Mouse (Mus musculus) hindbrain, embryonic 10.5 days (tissue): Measurements from ENCODE around the gene Ffar3. TPM values are rescaled to one million over a fixed set of nuclear protein-coding genes. Genes with fewer than 3 reads are reported as not detected.
"Not testable (repeated sequence)": the region's sequence is repeated elsewhere in the genome, so short reads cannot be mapped to it uniquely, and the experiment has no call there.

Experiments
- DNase-seq: peaks from one replicate; pipeline ENCODE4 v3.0.0-alpha.2; 2017; ENCODE audit warnings: low spot score
- H3K27ac ChIP-seq: fragments of 300-500 bp; sonication (generic); 2 replicates; pipeline ENCODE4 v1.5.1; 2016; ENCODE audit warnings: mild to moderate bottlenecking, moderate library complexity
- H3K27me3 ChIP-seq: fragments of 300-500 bp; sonication (generic); 2 replicates; pipeline ENCODE4 v1.6.1; 2016; ENCODE audit warnings: mild to moderate bottlenecking; ENCODE audit not compliant: poor library complexity, insufficient read depth, severe bottlenecking
- H3K36me3 ChIP-seq: fragments of 300-500 bp; sonication (generic); 2 replicates; pipeline ENCODE4 v1.6.1; 2016; ENCODE audit warnings: mild to moderate bottlenecking, moderate library complexity
- H3K4me1 ChIP-seq: fragments of 300-500 bp; sonication (generic); replicated peaks from 2 replicates; pipeline ENCODE4 v1.6.1; 2016; ENCODE audit warnings: mild to moderate bottlenecking
- H3K4me3 ChIP-seq: fragments of 300-500 bp; sonication (generic); 2 replicates; pipeline ENCODE4 v1.5.1; 2016; ENCODE audit warnings: mild to moderate bottlenecking, moderate library complexity
- H3K9me3 ChIP-seq: fragments of 300-500 bp; sonication (generic); 2 replicates; pipeline ENCODE4 v1.6.1; 2016; ENCODE audit warnings: mild to moderate bottlenecking, moderate library complexity
- WGBS: fragments of 180-500 bp; shearing (Covaris S2); methylation state at CpG from one replicate; pipeline ENCODE4 v1.1.7; 2016; 5-methylcytosine and 5-hydroxymethylcytosine counted together
- polyA plus RNA-seq: library from polyadenylated mRNA; unstranded; fragments of >200 nt; fragmentation: Nextera tagmentation; extraction: Ambion mirVana; gene quantifications from 2 replicates; pipeline ENCODE4 v1.2.1, GENCODE M21; 2016

Gene Ffar3
- polyA plus RNA-seq, 1 experiment from 2014 or later = not detected

DNA sequence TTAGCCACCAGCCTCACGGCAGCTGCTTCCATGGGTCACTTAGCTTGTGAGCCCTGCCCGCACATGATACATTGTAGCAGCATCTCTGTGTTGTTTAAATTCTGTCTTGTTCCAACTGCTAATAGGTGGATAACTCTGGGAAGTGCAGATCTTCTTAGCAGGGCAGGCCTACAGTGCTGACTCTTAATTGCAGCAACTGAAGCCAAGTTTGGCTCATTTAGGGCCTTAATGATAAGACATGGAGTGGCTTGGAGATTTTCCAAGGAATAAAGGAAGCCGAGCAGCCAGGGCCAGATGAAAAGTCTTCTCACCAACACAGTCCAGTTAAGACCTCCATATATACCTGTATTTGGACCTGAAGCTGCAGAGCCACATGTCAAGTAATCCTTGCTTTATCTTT, 15.7 kb downstream of the Ffar3 start:
- DNase-seq = no peak
- WGBS = 84% methylated on average over 3 of the region's 3 CpGs
- H3K27ac ChIP-seq = no peak overlapping the region
- H3K4me3 ChIP-seq = no peak overlapping the region
- H3K4me1 ChIP-seq = no peaks in the 10 kb centered on the region
- H3K36me3 ChIP-seq = no peaks in the 10 kb centered on the region
- H3K9me3 ChIP-seq = no peaks in the 10 kb centered on the region
- no peaks in the 10 kb centered on the region for H3K27me3 ChIP-seq

DNA sequence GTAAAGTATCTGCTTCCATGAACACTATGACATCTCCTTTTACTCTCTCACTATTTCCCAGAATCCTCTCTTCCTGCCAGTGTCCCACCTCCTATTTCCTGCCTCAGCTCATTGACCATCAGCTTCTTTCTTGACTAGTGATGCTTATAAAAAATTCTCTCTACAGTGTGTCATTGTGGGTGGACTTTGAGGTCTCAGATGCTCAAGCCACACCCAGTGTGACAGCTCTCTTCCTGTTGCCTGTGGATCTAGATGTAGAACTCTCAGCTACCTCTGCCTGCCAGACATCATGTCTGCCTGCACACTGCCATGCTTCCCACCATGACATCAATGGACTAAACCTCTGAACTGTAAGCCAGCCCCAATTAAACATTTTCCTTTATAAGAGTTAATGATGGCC, 18.7 kb downstream of the Ffar3 start:
- Histone ChIP-seq H3K27me3 (no peaks in the 10 kb centered on the region), H3K4me3 (no peak overlapping the region), H3K4me1 (no peaks in the 10 kb centered on the region; the same call in 1 of the 2 replicates), H3K9me3 (no peaks in the 10 kb centered on the region), H3K36me3 (no peaks in the 10 kb centered on the region), H3K27ac (no peak overlapping the region)
- DNase-seq = no peak

DNA sequence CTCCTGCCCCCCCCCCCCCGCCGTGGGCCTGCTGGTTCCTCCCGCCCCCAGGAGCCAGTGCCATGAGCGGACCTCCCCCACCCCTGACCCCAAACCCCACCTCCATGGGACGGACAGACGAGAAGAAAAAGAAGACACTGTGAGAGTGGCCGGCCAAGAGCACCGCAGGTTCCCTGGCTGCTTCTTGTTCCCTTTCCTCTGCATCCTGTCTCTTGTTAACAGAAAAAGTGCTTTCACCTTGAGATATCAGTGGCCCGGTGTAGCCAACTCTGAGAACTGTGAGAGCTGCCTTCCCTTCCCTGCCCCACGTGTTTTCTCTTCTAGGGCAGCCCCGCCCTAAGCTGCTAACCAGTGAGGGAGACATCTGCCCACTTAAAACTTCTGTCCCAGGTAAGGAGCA, 23.3 kb downstream of the Ffar3 start:
- WGBS = 43% methylated on average over 9 of the region's 11 CpGs
- H3K9me3 ChIP-seq, H3K36me3 ChIP-seq, H3K27me3 ChIP-seq, H3K4me1 ChIP-seq, H3K27ac ChIP-seq, DNase-seq, H3K4me3 ChIP-seq: not testable (repeated sequence)

DNA sequence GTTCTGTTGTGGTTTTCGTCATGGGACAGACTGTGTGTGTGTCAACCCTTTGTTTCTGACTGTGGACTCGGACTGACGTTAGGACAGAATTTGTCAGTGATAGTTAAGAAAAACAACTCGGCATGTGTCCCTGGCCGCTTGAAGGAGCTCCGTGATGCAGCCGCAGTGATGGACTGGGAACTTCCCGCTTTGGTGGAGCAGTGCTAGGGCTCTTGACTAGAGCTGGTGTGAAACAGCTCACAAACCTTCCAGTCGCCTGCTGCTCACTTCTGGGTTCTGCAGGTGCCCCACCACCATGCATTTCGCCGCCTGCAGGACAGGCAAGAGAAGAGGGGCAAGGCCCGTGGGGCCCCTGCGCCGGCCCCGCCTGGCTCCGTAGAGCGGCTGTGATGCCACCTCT, 23.7 kb downstream of the Ffar3 start:
- Histone ChIP-seq H3K4me3 (no peak overlapping the region), H3K9me3 (no peaks in the 10 kb centered on the region), H3K36me3 (no peaks in the 10 kb centered on the region), H3K27ac (no peak overlapping the region), H3K4me1 (no peaks in the 10 kb centered on the region; the same call in 1 of the 2 replicates), H3K27me3 (no peaks in the 10 kb centered on the region)
- DNase-seq = no peak
- WGBS = 72% methylated on average over 17 of the region's 17 CpGs

DNA sequence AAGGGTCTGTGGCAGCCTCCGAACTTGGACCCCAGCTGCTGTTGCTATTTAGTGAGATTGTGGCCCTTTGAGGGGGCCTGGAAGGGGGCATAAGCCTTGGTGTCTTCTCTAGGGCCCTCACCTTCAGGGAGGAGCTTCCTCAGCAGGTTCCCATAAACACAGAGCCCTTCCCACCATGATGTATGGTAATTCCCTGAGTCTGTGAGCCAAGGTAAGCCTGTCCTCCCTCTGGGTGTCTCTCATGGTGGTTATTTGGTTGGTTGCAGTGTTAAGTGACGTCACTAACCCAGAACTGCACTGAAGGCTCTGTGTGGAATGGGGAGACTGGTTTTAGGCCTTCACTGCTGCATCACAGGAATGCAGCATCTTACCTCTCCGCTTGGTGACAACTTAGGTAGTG, 26.6 kb downstream of the Ffar3 start:
- Histone ChIP-seq H3K4me3 (no peak overlapping the region), H3K27ac (no peak overlapping the region), H3K27me3 (no peaks in the 10 kb centered on the region), H3K36me3 (no peaks in the 10 kb centered on the region), H3K9me3 (no peaks in the 10 kb centered on the region), H3K4me1 (no peaks in the 10 kb centered on the region; the same call in 1 of the 2 replicates)
- WGBS = 70% methylated on average over 3 of the region's 3 CpGs
- DNase-seq = no peak

DNA sequence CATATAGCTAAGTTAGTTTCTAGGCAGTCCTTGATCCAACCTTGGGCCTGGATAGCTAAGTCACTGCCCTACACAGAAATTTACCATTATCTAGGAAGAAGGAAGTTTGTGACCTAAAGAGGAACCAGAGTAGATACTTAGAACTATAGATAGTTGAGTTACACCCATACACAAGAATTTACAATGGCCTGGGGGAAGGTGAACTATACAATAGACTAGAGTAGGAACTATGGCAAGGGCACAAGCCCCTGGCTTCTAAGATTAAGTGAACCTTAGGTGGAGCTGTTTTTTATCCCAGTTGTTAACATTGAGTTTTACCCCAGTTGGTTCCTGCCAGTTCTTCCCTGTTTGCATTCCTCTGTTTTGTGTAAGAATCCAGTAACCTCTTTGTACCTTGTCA, 27.1 kb downstream of the Ffar3 start:
- H3K4me1 ChIP-seq, DNase-seq, H3K27me3 ChIP-seq, H3K4me3 ChIP-seq, H3K36me3 ChIP-seq, H3K27ac ChIP-seq, H3K9me3 ChIP-seq: not testable (repeated sequence)

DNA sequence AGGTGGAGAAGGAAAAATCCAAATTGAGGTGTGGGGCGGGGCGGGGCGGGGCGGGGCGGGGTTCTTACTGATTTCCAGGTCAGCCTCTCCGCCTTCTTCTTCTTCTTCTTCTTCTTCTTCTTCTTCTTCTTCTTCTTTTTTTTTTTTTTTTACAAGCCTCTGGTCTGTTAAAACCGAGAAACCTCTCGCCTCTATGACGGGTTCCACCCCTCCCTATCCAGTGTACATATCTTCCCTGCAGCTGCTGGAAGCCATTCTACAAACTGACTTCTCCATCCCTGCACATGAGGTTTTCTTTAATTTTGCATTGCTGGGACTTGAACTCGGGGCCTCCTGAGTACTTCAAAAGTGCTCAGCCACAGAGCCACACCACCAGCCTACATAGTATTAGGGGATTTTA, 29.3 kb downstream of the Ffar3 start:
- Histone ChIP-seq H3K27ac (no peak overlapping the region), H3K27me3 (no peaks in the 10 kb centered on the region), H3K4me1 (no peaks in the 10 kb centered on the region), H3K9me3 (no peaks in the 10 kb centered on the region), H3K4me3 (no peak overlapping the region), H3K36me3 (no peaks in the 10 kb centered on the region)
- no peak for DNase-seq
- 89% methylated on average over 10 of the region's 10 CpGs for WGBS

DNA sequence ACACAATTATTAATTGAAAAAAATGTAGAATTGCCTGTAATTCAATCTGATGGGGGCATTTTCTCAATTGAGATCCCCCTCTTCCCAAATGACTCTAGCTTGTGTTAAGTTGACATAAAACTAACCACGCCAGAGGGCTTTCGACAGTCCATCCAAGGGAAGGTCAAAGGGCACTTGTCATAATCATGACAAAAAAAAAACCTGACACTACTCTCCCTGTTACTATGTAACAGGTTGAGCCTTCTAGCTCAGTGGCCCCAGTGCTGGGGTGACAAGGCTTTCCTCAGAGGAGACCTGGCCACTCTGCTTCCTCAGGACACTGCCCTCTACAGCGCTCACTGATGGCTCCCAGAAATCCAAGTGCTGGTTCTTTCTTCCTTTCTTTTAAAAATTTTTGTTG, 31.7 kb downstream of the Ffar3 start:
- H3K27me3 ChIP-seq = no peaks in the 10 kb centered on the region
- no peaks in the 10 kb centered on the region for H3K9me3 ChIP-seq
- no peaks in the 10 kb centered on the region for H3K36me3 ChIP-seq
- no peak for DNase-seq
- no peak overlapping the region for H3K27ac ChIP-seq
- no peaks in the 10 kb centered on the region for H3K4me1 ChIP-seq
- H3K4me3 ChIP-seq = no peak overlapping the region
- 91% methylated on average over 3 of the region's 3 CpGs for WGBS

DNA sequence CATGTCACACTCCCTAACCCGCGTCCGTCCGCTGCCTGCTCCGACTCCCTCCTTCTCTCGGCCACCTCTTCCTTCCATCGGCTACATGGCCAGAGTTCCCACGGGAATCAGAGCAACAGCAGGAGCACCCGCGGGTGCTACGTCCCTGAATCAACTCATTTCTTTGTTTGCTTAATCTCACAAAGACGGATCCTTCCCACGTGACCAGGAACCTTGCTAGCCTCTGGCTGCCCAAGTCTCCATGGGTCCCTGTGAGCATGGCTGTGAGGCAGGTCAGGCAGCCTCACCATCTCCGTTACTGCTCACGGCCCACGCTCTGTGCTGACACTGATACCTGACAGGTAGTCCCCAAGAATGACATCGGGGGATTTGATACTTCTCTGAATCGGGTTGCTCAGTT, 32.3 kb downstream of the Ffar3 start, which contains the start of gene Ffar2:
Gene Ffar2 (minus strand): TSS at position 101 of the 400 bp plus-strand sequence.
- H3K4me1 ChIP-seq = no peaks in the 10 kb centered on the region
- H3K36me3 ChIP-seq = no peaks in the 10 kb centered on the region
- DNase-seq = no peak
- H3K27me3 ChIP-seq = no peaks in the 10 kb centered on the region
- H3K27ac ChIP-seq = no peak within 1 kb of the TSS
- WGBS = 91% methylated on average over 18 of the region's 18 CpGs
- H3K9me3 ChIP-seq = no peaks in the 10 kb centered on the region
- no peak within 1 kb of the TSS for H3K4me3 ChIP-seq

DNA sequence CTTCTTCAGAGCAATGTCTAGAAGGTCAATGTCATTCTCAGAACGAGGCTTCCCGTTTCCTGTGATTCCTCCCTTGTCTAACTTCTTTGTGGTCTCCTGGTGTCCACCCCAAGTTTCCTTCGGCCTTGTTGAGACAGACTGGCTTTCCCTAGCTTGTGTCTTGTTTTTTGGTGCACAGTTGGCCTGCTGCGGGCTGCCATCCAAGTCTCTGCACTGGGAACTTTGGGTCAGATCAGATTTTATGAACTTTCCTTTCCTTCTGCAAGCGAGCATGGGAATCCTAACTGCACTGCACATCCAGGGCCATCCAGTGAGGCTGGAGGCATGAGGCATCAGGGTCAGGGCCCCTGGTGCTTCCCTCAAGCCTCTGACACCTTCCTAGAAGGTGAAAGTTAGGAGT, 34.4 kb downstream of the Ffar3 start:
- Histone ChIP-seq H3K9me3 (no peaks in the 10 kb centered on the region), H3K27ac (no peak overlapping the region), H3K36me3 (no peaks in the 10 kb centered on the region), H3K27me3 (no peaks in the 10 kb centered on the region), H3K4me3 (no peak overlapping the region), H3K4me1 (no peaks in the 10 kb centered on the region)
- DNase-seq = no peak
- 80% methylated on average over 5 of the region's 5 CpGs for WGBS

DNA sequence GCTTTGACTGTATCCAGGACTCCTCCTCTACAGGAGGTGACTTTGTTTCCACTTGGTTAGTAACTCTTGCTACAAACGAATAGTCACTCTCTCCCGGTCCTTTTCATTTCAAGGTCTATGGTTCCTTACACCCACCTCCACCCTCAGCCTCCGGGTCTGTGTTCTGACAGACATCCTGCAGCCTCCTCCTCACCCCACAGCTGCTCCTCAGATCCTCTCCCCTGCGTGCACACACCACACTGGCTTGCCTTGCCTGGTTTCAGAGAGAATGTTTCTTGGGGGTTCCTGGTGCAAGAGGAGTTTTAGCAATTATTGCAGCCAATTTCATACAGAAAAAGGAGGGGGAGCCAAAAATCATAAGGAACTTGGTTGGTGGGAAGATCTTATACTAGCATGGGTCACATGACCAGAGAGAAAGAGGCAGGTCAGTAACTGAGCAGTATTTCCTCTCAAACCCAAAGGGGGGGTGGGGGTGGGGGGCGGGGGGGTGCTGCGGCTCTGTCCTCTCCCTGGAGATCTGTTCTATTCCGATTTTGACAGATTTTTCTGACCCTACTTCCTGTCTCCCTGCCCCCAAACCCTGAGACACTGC, 35.0 kb downstream of the Ffar3 start:
- H3K4me1 ChIP-seq = no peaks in the 10 kb centered on the region
- 74% methylated on average over 7 of the region's 7 CpGs for WGBS
- no peaks in the 10 kb centered on the region for H3K27me3 ChIP-seq
- no peak overlapping the region for H3K4me3 ChIP-seq
- H3K27ac ChIP-seq = no peak overlapping the region
- DNase-seq = no peak
- H3K9me3 ChIP-seq = no peaks in the 10 kb centered on the region
- H3K36me3 ChIP-seq = no peaks in the 10 kb centered on the region

DNA sequence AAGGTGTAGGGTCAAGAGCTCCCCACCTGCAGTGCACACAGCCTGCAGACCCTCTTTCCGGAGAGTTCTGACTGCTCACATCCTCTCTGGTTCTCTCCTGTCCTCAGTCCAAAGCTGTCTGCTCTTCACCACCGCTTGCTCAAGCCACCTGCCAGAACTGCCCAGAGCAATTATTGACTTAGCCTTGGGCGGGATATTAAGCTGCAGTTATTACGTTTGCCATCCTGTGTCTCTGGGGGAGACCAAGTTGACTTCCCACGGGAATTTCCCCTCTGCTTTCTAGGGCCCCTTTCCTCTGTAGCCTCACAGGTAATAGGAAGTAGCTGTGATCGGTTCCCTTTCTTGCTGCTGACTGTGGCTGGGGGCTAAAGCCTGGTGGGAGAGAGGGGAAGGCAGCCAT, 35.8 kb downstream of the Ffar3 start:
- H3K27me3 ChIP-seq = no peaks in the 10 kb centered on the region
- DNase-seq = no peak
- H3K4me3 ChIP-seq = no peak overlapping the region
- no peak overlapping the region for H3K27ac ChIP-seq
- H3K4me1 ChIP-seq = no peaks in the 10 kb centered on the region
- H3K9me3 ChIP-seq = no peaks in the 10 kb centered on the region
- H3K36me3 ChIP-seq = no peaks in the 10 kb centered on the region
- 73% methylated on average over 6 of the region's 6 CpGs for WGBS

DNA sequence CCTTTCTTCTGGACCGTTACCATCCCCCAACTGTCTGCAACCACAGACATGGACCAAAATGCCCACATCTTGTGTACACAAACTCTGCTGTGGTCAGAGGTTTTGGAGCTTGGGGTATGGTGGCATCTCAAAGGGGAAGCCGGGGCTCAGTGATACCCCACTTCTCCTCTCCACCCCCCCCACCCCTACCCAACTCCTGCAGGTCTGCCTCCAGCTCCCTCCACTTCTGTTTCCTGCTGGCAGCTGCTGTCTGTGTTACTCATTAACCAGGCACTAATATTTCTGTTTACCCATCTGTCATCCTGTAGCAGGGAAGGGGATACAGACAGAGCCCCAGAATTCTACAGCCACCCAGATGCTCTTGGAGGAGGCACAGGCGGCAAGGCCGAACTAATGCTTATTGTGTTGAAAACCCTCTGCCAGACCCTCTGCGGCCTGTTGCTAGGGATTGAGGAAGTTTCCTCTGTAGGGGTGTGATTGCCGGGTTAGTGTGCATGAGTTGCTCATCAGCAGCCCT, 43.6 kb downstream of the Ffar3 start:
- no peak for DNase-seq
- H3K36me3 ChIP-seq = no peaks in the 10 kb centered on the region
- 72% methylated on average over 6 of the region's 6 CpGs for WGBS
- 0 out of 2 replicates have a peak, but pooled peaks cover 2% of the 10 kb centered on the region for H3K9me3 ChIP-seq
- 0 out of 2 replicates have a peak, but pooled peaks cover 6% of the 10 kb centered on the region for H3K4me1 ChIP-seq
- no peaks in the 10 kb centered on the region for H3K27me3 ChIP-seq
- H3K27ac ChIP-seq = no peak overlapping the region
- H3K4me3 ChIP-seq = no peak overlapping the region

DNA sequence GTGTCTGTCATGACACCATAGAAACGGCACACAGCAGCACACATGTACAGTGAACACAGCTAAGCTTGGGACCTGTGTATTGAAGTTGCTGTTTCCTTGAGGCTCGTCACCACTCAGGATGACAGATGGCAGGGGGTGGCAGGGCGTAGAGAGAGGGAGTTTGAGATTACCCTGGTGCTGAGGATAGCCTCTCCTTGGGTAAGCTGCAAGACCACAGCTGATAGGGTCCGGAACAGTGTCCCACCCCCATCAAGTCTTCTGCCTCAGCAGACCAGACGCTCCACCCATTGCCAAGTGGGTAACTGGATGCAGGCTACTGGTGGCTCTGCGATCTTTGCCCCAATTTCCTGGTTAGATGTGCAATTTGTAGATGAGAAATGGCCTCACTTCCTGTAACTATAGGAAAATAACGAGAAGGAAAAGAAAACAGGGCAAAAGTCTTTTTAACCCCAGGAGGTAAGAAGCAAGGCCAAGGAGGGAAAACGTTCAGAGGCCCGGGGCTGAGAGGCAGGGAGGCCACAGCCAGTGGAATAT, 44.2 kb downstream of the Ffar3 start:
- Histone ChIP-seq H3K9me3 (0 out of 2 replicates have a peak, but pooled peaks cover 2% of the 10 kb centered on the region), H3K27me3 (no peaks in the 10 kb centered on the region), H3K27ac (no peak overlapping the region), H3K36me3 (no peaks in the 10 kb centered on the region), H3K4me1 (0 out of 2 replicates have a peak, but pooled peaks cover 6% of the 10 kb centered on the region), H3K4me3 (no peak overlapping the region)
- DNase-seq = no peak
- WGBS = 67% methylated on average over 9 of the region's 9 CpGs
